Mouse (Mus musculus): ENCODE measurements around the gene Dnajb2. TPM values are rescaled to one million over a fixed set of nuclear protein-coding genes. Genes with fewer than 3 reads are reported as not detected.
A peak's percentile ranks its signal among the peaks of the same experiment; 100 is the strongest.

Dnajb2 gene
- total and polyA plus RNA-seq, 3 experiments: 12.9 to 18.9 TPM; not detected in 1

DNA sequence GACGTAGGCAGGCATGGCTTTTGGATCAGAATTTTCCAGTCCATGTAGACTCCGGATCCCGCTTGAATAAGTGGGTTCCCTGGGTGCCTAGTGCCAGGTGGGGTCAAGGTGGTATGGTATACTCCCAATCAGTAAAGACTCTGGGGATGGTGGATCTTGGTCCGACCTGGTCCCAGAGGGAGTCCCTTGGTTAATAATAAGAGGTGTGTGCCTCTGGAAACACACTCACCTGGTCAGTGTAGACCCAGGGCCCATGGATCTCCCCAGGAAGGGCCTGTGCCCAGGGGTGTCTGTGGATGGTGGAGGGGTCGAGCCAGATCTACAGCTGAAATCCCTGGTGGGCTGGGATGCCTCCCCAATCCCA is 45.0 kb upstream of the Dnajb2 start:
- DNase-seq (ENCODE audit: low read depth, low spot score): no peak
- Histone ChIP-seq H3K27ac (ENCODE audit: control insufficient read depth, low read depth, low read length) (peak overlapping the region; percentile 19; the same call in 1 of the 2 replicates), H3K27me3 (ENCODE audit: control insufficient read depth in 1 of 2, insufficient read depth in 2 of 2, low read length in 2 of 2) (no peaks in the 10 kb centered on the region), H3K9me3 (replicated peaks; ENCODE audit: insufficient read depth, low read length) (no peaks in the 10 kb centered on the region), H3K4me3 (ENCODE audit: control insufficient read depth in 1 of 2, insufficient read depth in 1 of 2, low read depth in 2 of 2, low read length in 2 of 2) (peak overlapping the region; percentile 95), H3K4me1 (ENCODE audit: control insufficient read depth in 1 of 2, insufficient read depth in 2 of 2, low read length in 2 of 2) (peaks cover 3 to 32% of the 10 kb centered on the region in 2 experiments; a peak in 3 of 4 replicates), H3K79me2 (ENCODE audit: control insufficient read depth, insufficient read depth, low read length, poor library complexity) (peaks cover 9% of the 10 kb centered on the region), H3K9ac (ENCODE audit: control insufficient read depth, low read depth, low read length, poor library complexity, severe bottlenecking) (peak overlapping the region; percentile 96), H3K36me3 (ENCODE audit: control insufficient read depth in 1 of 2, insufficient read depth in 2 of 2, low read length in 2 of 2) (peaks cover 0 to 31% of the 10 kb centered on the region in 2 experiments; a peak in 2 of 4 replicates)
- TF ChIP-seq HCFC1 (IDR thresholded peaks at IDR 0.05; ENCODE audit: low read depth, low read length) (no peak), MYC (IDR thresholded peaks at IDR 0.05; ENCODE audit: low read depth, low read length) (no peak), ZC3H11A (IDR thresholded peaks at IDR 0.05; ENCODE audit: low read depth, low read length) (no peak), ZMIZ1 (IDR thresholded peaks at IDR 0.05; ENCODE audit: low read depth, low read length) (no peak), ELF1 (IDR thresholded peaks at IDR 0.05; ENCODE audit: low read depth, low read length) (no peak), USF2 (IDR thresholded peaks at IDR 0.05; ENCODE audit: borderline replicate concordance in 1 of 2, insufficient read depth in 1 of 2, low read depth in 1 of 2, low read length in 2 of 2) (no peak), KAT2A (conservative IDR thresholded peaks at IDR 0.05; ENCODE audit: low read depth, low read length) (no peak), MXI1 (IDR thresholded peaks at IDR 0.05; ENCODE audit: low read depth, low read length) (no peak), POLR2AphosphoS2 (IDR thresholded peaks at IDR 0.05; ENCODE audit: low read length) (no peak), ETS1 (IDR thresholded peaks at IDR 0.05; ENCODE audit: low read depth, low read length) (no peak), TBP (IDR thresholded peaks at IDR 0.05; ENCODE audit: low read depth, low read length) (no peak), EP300 (IDR thresholded peaks at IDR 0.05; ENCODE audit: low read depth in 1 of 2, low read length in 2 of 2) (no peak), TAL1 (IDR thresholded peaks at IDR 0.05; ENCODE audit: low read length) (no peak), MAX (IDR thresholded peaks at IDR 0.05; ENCODE audit: low read length) (no peak), UBTF (IDR thresholded peaks at IDR 0.05; ENCODE audit: borderline replicate concordance, insufficient read depth, low read depth, low read length) (no peak), USF1 (IDR thresholded peaks at IDR 0.05; ENCODE audit: low read depth, low read length) (no peak)

DNA sequence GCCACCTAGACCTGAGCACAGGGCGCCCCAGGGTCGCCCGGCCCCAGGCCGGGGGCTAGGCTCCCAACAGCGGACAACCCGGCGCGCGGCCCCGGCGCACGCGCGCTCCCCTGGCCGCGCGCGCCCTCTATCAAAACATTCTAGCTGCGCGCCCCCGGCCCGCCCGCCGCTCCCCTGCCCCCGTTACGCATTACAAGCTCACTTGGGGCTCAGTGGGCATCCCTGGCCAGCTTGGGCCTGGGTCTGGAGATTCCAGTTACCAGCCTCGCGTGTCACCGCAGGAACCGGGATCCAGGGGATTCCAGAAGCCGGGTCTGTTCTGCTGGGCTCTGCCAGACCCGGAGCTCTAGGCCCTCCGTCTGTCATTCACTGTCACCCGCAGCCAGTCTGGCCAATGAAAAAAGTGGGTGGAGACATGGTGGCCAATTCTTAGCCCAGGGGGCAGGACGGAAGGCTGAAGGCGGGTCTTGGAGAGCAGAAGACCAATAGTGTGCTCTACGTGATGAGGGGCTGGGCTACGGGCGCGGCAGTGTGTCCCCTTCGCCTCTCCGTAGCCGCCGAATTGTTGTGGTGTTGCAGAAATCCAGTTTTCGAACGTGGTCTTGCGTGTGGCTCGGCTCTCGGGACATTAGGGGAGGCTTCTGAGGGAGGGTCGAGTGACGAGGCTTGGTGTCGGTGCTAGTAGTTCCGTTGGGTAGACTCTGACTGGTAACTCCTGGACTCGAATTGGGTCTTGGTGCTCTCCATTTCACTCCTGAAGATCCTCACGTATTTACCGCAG is 44.4 kb upstream of the Dnajb2 start, which contains the start of the genes Ankzf1 and Atg9a:
Gene Ankzf1, plus strand, starts transcription at position 530 of the 781 bp plus-strand sequence.
Gene Atg9a, minus strand, starts transcription at position 575 of the 781 bp plus-strand sequence.
- H3K4me3 ChIP-seq (ENCODE audit: control insufficient read depth in 1 of 2, insufficient read depth in 1 of 2, low read depth in 2 of 2, low read length in 2 of 2): peak within 1 kb of the TSS; percentile 95 to 96
- H3K27ac ChIP-seq (ENCODE audit: control insufficient read depth, low read depth, low read length): peak within 1 kb of the TSS; percentile 80
- H3K27me3 ChIP-seq (ENCODE audit: control insufficient read depth in 1 of 2, insufficient read depth in 2 of 2, low read length in 2 of 2): no peaks in the 10 kb centered on the region
- H3K36me3 ChIP-seq (ENCODE audit: control insufficient read depth in 1 of 2, insufficient read depth in 2 of 2, low read length in 2 of 2): peaks cover 0 to 31% of the 10 kb centered on the region in 2 experiments; a peak in 2 of 4 replicates
- H3K9ac ChIP-seq (ENCODE audit: control insufficient read depth, low read depth, low read length, poor library complexity, severe bottlenecking): peak within 1 kb of the TSS; percentile 96
- peak; percentile 99 for DNase-seq (ENCODE audit: low read depth, low spot score)
- H3K9me3 ChIP-seq (replicated peaks; ENCODE audit: insufficient read depth, low read length): no peaks in the 10 kb centered on the region
- peaks cover 3 to 30% of the 10 kb centered on the region in 2 experiments; a peak in 3 of 4 replicates for H3K4me1 ChIP-seq (ENCODE audit: control insufficient read depth in 1 of 2, insufficient read depth in 2 of 2, low read length in 2 of 2)
- peaks cover 9% of the 10 kb centered on the region for H3K79me2 ChIP-seq (ENCODE audit: control insufficient read depth, insufficient read depth, low read length, poor library complexity)
- TF ChIP-seq TCF12 (IDR thresholded peaks at IDR 0.05; ENCODE audit: low read depth, low read length) (peak; percentile 59), MYC (IDR thresholded peaks at IDR 0.05; ENCODE audit: low read depth, low read length) (peak; percentile 48; the same call in 1 of the 2 replicates), GABPA (IDR thresholded peaks at IDR 0.05; ENCODE audit: low read depth, low read length) (no peak), MAFK (IDR thresholded peaks at IDR 0.05; ENCODE audit: borderline replicate concordance, low read depth, low read length) (no peak), POLR2A (IDR thresholded peaks at IDR 0.05; ENCODE audit: control insufficient read depth in 1 of 2, insufficient read depth in 1 of 2, low read depth in 1 of 2, low read length in 2 of 2, poor library complexity in 1 of 2) (peak; percentile 50 to 78; a peak in 3 of 4 replicates), MAX (IDR thresholded peaks at IDR 0.05; ENCODE audit: low read length) (peak; percentile 70; the same call in 1 of the 2 replicates), MYB (IDR thresholded peaks at IDR 0.05; ENCODE audit: low read depth, low read length) (no peak), GATA1 (IDR thresholded peaks at IDR 0.05; ENCODE audit: low read depth, low read length) (no peak), E2F4 (IDR thresholded peaks at IDR 0.05; ENCODE audit: borderline replicate concordance, low read depth, low read length) (no peak), NELFE (IDR thresholded peaks at IDR 0.05; ENCODE audit: low read depth, low read length) (peak; percentile 72), POLR2AphosphoS2 (IDR thresholded peaks at IDR 0.05; ENCODE audit: low read length) (peak; percentile 56; the same call in 1 of the 2 replicates), ETS1 (IDR thresholded peaks at IDR 0.05; ENCODE audit: low read depth, low read length) (0 out of 2 replicates have a peak, but pooled peaks have one; percentile 46), CHD2 (IDR thresholded peaks at IDR 0.05; ENCODE audit: low read length) (peak; percentile 47), CHD1 (IDR thresholded peaks at IDR 0.05; ENCODE audit: low read depth, low read length) (no peak), MAZ (IDR thresholded peaks at IDR 0.05; ENCODE audit: low read depth, low read length) (no peak; the same call in 1 of the 2 replicates), ELF1 (IDR thresholded peaks at IDR 0.05; ENCODE audit: low read depth, low read length) (0 out of 2 replicates have a peak, but pooled peaks have one; percentile 27), MEF2A (IDR thresholded peaks at IDR 0.05; ENCODE audit: extremely low read depth, insufficient replicate concordance, low read depth, low read length, poor library complexity, severe bottlenecking) (no peak), TBP (IDR thresholded peaks at IDR 0.05; ENCODE audit: low read depth, low read length) (peak; percentile 63), MXI1 (IDR thresholded peaks at IDR 0.05; ENCODE audit: low read depth, low read length) (peak; percentile 96), KAT2A (conservative IDR thresholded peaks at IDR 0.05; ENCODE audit: low read depth, low read length) (no peak; the same call in 1 of the 2 replicates)
